Mouse (Mus musculus) heart, embryonic 10.5 days (tissue): ENCODE measurements around the gene Syndig1. TPM values are rescaled to one million over a fixed set of nuclear protein-coding genes. Genes with fewer than 3 reads are reported as not detected.

ENCODE experiments used
- DNase-seq: peaks from one replicate; pipeline ENCODE4 v3.0.0-alpha.2; 2017; ENCODE audit warnings: low spot score
- H3K27ac ChIP-seq: fragments of 300-500 bp; sonication (generic); 2 replicates; pipeline ENCODE4 v1.5.1; 2016; ENCODE audit warnings: mild to moderate bottlenecking
- H3K27me3 ChIP-seq: fragments of 300-500 bp; sonication (generic); 2 replicates; pipeline ENCODE4 v1.6.1; 2016; ENCODE audit warnings: mild to moderate bottlenecking; ENCODE audit not compliant: poor library complexity, insufficient read depth, severe bottlenecking
- H3K36me3 ChIP-seq: fragments of 300-500 bp; sonication (generic); 2 replicates; pipeline ENCODE4 v1.6.1; 2016; ENCODE audit warnings: mild to moderate bottlenecking, moderate library complexity
- H3K4me1 ChIP-seq: fragments of 300-500 bp; sonication (generic); 2 replicates; pipeline ENCODE4 v1.6.1; 2016; ENCODE audit warnings: mild to moderate bottlenecking
- H3K4me3 ChIP-seq: fragments of 300-500 bp; sonication (generic); 2 replicates; pipeline ENCODE4 v1.5.1; 2016; ENCODE audit warnings: mild to moderate bottlenecking, moderate library complexity
- H3K9me3 ChIP-seq: fragments of 300-500 bp; sonication (generic); 2 replicates; pipeline ENCODE4 v1.6.1; 2016; ENCODE audit warnings: mild to moderate bottlenecking, moderate library complexity
- WGBS: fragments of 180-500 bp; shearing (Covaris S2); methylation state at CpG from one replicate; pipeline ENCODE4 v1.1.7; 2016; 5-methylcytosine and 5-hydroxymethylcytosine counted together
- polyA plus RNA-seq: library from polyadenylated mRNA; unstranded; fragments of >200 nt; fragmentation: Nextera tagmentation; extraction: Ambion mirVana; gene quantifications from 2 replicates; pipeline ENCODE4 v1.2.1, GENCODE M21; 2016

Gene Syndig1
- polyA plus RNA-seq, 1 experiment from 2014 or later = 2.2 TPM

GRCm38 (mm10) chr2:149835091-149835490, 6.1 kb downstream of the Syndig1 start:
- no peaks in the 10 kb centered on the region for H3K36me3 ChIP-seq
- H3K27ac ChIP-seq = no peak overlapping the region
- no peak for DNase-seq
- 81% methylated on average over 1 of the region's 1 CpGs for WGBS
- peaks cover 39% of the 10 kb centered on the region for H3K27me3 ChIP-seq
- peaks cover 21% of the 10 kb centered on the region for H3K4me1 ChIP-seq
- H3K9me3 ChIP-seq = no peaks in the 10 kb centered on the region
- no peak overlapping the region for H3K4me3 ChIP-seq

- 72% methylated on average over 2 of the region's 2 CpGs for WGBS
- Histone ChIP-seq H3K4me1 (peaks cover 6% of the 10 kb centered on the region; the same call in 1 of the 2 replicates), H3K4me3 (no peak overlapping the region), H3K27ac (no peak overlapping the region), H3K36me3 (no peaks in the 10 kb centered on the region), H3K27me3 (peaks cover 24% of the 10 kb centered on the region), H3K9me3 (no peaks in the 10 kb centered on the region)
- no peak for DNase-seq
These were observed 7.6 kb downstream of the Syndig1 start for GRCm38 (mm10) chr2:149836471-149837135.

- Histone ChIP-seq H3K36me3 (no peaks in the 10 kb centered on the region), H3K27me3 (no peaks in the 10 kb centered on the region), H3K27ac (no peak overlapping the region), H3K4me3 (no peak overlapping the region), H3K9me3 (no peaks in the 10 kb centered on the region), H3K4me1 (no peaks in the 10 kb centered on the region)
- DNase-seq = no peak
- WGBS = 85% methylated on average over 2 of the region's 2 CpGs
These were observed 10.7 kb downstream of the Syndig1 start for GRCm38 (mm10) chr2:149839666-149840065.

GRCm38 (mm10) chr2:149844575-149844974, 15.6 kb downstream of the Syndig1 start:
- Histone ChIP-seq H3K4me1 (no peaks in the 10 kb centered on the region), H3K27me3 (no peaks in the 10 kb centered on the region), H3K9me3 (no peaks in the 10 kb centered on the region), H3K36me3 (no peaks in the 10 kb centered on the region), H3K4me3 (no peak overlapping the region), H3K27ac (no peak overlapping the region)
- DNase-seq = no peak
- 54% methylated on average over 2 of the region's 2 CpGs for WGBS

- DNase-seq = no peak
- no peaks in the 10 kb centered on the region for H3K27me3 ChIP-seq
- H3K27ac ChIP-seq = no peak overlapping the region
- 62% methylated on average over 4 of the region's 4 CpGs for WGBS
- H3K9me3 ChIP-seq = no peaks in the 10 kb centered on the region
- no peak overlapping the region for H3K4me3 ChIP-seq
- H3K4me1 ChIP-seq = no peaks in the 10 kb centered on the region
- H3K36me3 ChIP-seq = no peaks in the 10 kb centered on the region
These were observed 19.8 kb downstream of the Syndig1 start for GRCm38 (mm10) chr2:149848778-149849177.

- Histone ChIP-seq H3K9me3 (no peaks in the 10 kb centered on the region), H3K36me3 (no peaks in the 10 kb centered on the region), H3K27me3 (no peaks in the 10 kb centered on the region), H3K4me3 (no peak overlapping the region), H3K27ac (no peak overlapping the region), H3K4me1 (no peaks in the 10 kb centered on the region)
- no peak for DNase-seq
- 80% methylated on average over 3 of the region's 3 CpGs for WGBS
These were observed 32.0 kb downstream of the Syndig1 start for GRCm38 (mm10) chr2:149861002-149861401.

- DNase-seq = no peak
- Histone ChIP-seq H3K27ac (no peak overlapping the region), H3K27me3 (no peaks in the 10 kb centered on the region), H3K4me3 (no peak overlapping the region), H3K4me1 (no peaks in the 10 kb centered on the region), H3K9me3 (no peaks in the 10 kb centered on the region), H3K36me3 (no peaks in the 10 kb centered on the region)
- WGBS = 82% methylated on average over 5 of the region's 5 CpGs
These were observed 37.0 kb downstream of the Syndig1 start for GRCm38 (mm10) chr2:149865914-149866435.

- H3K36me3 ChIP-seq = no peaks in the 10 kb centered on the region
- H3K27me3 ChIP-seq = no peaks in the 10 kb centered on the region
- no peak overlapping the region for H3K27ac ChIP-seq
- WGBS = 80% methylated on average over 2 of the region's 2 CpGs
- H3K4me1 ChIP-seq = no peaks in the 10 kb centered on the region
- no peak overlapping the region for H3K4me3 ChIP-seq
- no peak for DNase-seq
- H3K9me3 ChIP-seq = no peaks in the 10 kb centered on the region
These were observed 41.5 kb downstream of the Syndig1 start for GRCm38 (mm10) chr2:149870496-149870895.

- Histone ChIP-seq H3K27me3 (no peaks in the 10 kb centered on the region), H3K4me1 (no peaks in the 10 kb centered on the region), H3K36me3 (no peaks in the 10 kb centered on the region), H3K4me3 (no peak overlapping the region), H3K9me3 (no peaks in the 10 kb centered on the region), H3K27ac (no peak overlapping the region)
- 88% methylated on average over 4 of the region's 4 CpGs for WGBS
- no peak for DNase-seq
These were observed 43.5 kb downstream of the Syndig1 start for GRCm38 (mm10) chr2:149872496-149872895.

GRCm38 (mm10) chr2:149873346-149873745, 44.3 kb downstream of the Syndig1 start:
- H3K9me3 ChIP-seq = no peaks in the 10 kb centered on the region
- DNase-seq = no peak
- H3K4me3 ChIP-seq = no peak overlapping the region
- H3K36me3 ChIP-seq = no peaks in the 10 kb centered on the region
- no peaks in the 10 kb centered on the region for H3K27me3 ChIP-seq
- peaks cover 3% of the 10 kb centered on the region; the same call in 1 of the 2 replicates for H3K4me1 ChIP-seq
- 70% methylated on average over 3 of the region's 3 CpGs for WGBS
- no peak overlapping the region for H3K27ac ChIP-seq

- Histone ChIP-seq H3K9me3 (no peaks in the 10 kb centered on the region), H3K4me3 (no peak overlapping the region), H3K4me1 (peaks cover 3% of the 10 kb centered on the region; the same call in 1 of the 2 replicates), H3K27me3 (no peaks in the 10 kb centered on the region), H3K36me3 (no peaks in the 10 kb centered on the region), H3K27ac (no peak overlapping the region)
- DNase-seq = no peak
- WGBS = 31% methylated on average over 2 of the region's 2 CpGs
These were observed 48.9 kb downstream of the Syndig1 start for GRCm38 (mm10) chr2:149877954-149878353.

GRCm38 (mm10) chr2:149887634-149888033, 58.6 kb downstream of the Syndig1 start:
- H3K36me3 ChIP-seq = no peaks in the 10 kb centered on the region
- H3K9me3 ChIP-seq = no peaks in the 10 kb centered on the region
- no peaks in the 10 kb centered on the region for H3K4me1 ChIP-seq
- H3K4me3 ChIP-seq = no peak overlapping the region
- H3K27ac ChIP-seq = no peak overlapping the region
- DNase-seq = no peak
- no peaks in the 10 kb centered on the region for H3K27me3 ChIP-seq

- no peaks in the 10 kb centered on the region for H3K36me3 ChIP-seq
- DNase-seq = no peak
- no peaks in the 10 kb centered on the region for H3K9me3 ChIP-seq
- H3K4me1 ChIP-seq = no peaks in the 10 kb centered on the region
- 79% methylated on average over 2 of the region's 2 CpGs for WGBS
- H3K4me3 ChIP-seq = no peak overlapping the region
- no peak overlapping the region for H3K27ac ChIP-seq
- no peaks in the 10 kb centered on the region for H3K27me3 ChIP-seq
These were observed 62.6 kb downstream of the Syndig1 start for GRCm38 (mm10) chr2:149891647-149892046.

- 82% methylated on average over 2 of the region's 2 CpGs for WGBS
These were observed 67.3 kb downstream of the Syndig1 start for GRCm38 (mm10) chr2:149896337-149896736.

More at GRCm38 (mm10) chr2:149896337-149896736, 67.3 kb downstream of the Syndig1 start:
- Histone ChIP-seq H3K27ac (no peak overlapping the region), H3K36me3 (no peaks in the 10 kb centered on the region), H3K4me1 (no peaks in the 10 kb centered on the region), H3K9me3 (no peaks in the 10 kb centered on the region), H3K27me3 (no peaks in the 10 kb centered on the region), H3K4me3 (no peak overlapping the region)
- no peak for DNase-seq
